Mouse (Mus musculus): ENCODE results near the gene Ppp1r14b. TPM values are rescaled to one million over a fixed set of nuclear protein-coding genes. Genes with fewer than 3 reads are reported as not detected.

Ppp1r14b gene
- total RNA-seq, 2 experiments from 2014 or later = 51.5 to 55.6 TPM

DNA sequence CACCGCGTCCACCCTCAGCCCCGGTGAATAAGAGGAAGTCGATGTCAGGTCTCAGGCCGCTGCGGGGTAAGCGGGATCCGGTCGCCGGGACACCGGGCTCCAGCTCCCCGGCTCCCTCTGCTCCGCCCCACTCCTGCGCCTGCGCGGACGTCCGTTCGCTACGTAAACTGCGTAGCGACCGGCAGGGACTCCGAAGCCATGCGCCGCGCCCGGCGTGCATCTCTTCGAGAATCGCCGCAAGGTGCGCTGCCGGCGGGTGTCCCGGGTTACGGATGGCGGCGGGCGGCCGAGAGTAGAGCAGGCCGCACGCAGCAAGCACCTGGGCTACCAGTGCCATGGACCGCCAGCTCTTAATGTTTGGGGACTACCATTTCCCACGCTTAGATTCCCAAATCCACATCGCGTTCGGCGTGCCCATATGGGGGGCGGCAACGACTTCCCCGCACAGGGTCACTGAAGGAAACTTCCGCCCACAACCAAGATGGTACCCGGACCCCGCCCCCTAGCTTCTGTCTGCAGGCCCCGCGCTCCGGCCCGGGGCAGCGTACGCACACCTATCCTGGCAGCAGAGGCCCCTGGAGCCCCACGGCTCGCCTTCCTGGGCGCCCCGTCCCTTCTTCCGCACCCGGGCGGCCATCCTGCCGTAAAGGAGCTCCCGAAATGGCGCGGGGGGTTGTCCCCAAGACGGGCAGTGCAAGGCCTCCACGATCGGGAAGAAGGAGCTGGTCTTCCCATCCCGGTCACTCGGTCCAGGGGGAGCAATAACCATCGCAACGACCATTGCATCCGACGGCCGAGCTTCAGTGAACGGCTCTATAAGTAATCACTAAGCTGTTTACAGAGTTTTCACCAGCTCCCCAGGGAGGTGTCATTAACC lies 33.2 kb upstream of the Ppp1r14b start, which contains the start of gene Bad:
Gene Bad, plus strand, starts transcription at position 490 of the 877 bp plus-strand sequence.
- intact Hi-C loops (cut with DNase I) = loop anchor here (1.0 to 10.0 kb wide), 2 partner anchors 20 to 697 kb away; partner anchors contain the start of genes Atg2a and Esrra
- DNase-seq (ENCODE audit: low spot score in 2 of 2) = peak; percentile 95 to 96

DNA sequence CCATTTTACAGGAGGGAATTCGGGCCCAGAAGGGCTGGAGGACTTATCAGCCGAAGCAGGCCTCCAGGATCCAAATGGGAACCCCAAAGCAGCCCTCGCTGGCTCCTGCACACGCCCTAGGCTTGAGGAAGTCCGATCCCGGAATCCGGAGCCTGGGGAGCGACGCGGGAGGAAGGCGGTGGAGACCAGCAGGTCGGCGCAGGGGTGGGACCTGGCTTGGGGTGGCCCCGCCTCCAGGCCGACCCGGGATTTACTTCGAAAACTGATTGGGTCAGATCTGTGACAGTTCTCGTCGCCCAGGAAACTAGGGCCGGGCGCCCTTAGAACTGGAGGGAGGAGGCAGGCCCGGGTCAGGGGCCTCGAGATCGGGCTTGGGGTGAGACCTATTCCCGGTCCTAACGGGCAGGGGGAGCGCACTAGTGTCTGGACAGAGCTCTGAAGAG lies 32.5 kb upstream of the Ppp1r14b start, which contains the start of gene Gpr137:
Gene Gpr137, minus strand, starts transcription at position 232 of the 443 bp plus-strand sequence.
- intact Hi-C loops (cut with DNase I) = loop anchor here (10.0 kb wide), 1 partner anchor 697 kb away; the partner anchor contains the start of gene Atg2a
- peak; percentile 91 to 92 for DNase-seq (ENCODE audit: low spot score in 2 of 2)

DNA sequence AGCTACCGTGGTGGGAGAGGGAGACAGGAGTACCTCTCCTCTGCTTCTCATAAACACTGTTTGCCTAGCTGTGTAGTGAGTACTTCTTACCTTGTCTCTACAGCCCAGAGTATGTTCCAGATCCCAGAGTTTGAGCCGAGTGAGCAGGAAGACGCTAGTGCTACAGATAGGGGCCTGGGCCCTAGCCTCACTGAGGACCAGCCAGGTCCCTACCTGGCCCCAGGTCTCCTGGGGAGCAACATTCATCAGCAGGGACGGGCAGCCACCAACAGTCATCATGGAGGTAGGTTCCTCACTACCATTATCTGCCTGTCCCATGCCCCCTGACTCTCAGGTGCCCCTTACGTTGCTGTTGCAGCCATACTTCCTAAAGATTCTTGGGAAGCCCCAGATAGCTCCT lies 32.0 kb upstream of the Ppp1r14b start:
- intact Hi-C loops (cut with DNase I) = loop anchor here (10.0 kb wide), 1 partner anchor 698 kb away; the partner anchor contains the start of gene Atg2a
- DNase-seq (ENCODE audit: low spot score in 2 of 2) = no peak

DNA sequence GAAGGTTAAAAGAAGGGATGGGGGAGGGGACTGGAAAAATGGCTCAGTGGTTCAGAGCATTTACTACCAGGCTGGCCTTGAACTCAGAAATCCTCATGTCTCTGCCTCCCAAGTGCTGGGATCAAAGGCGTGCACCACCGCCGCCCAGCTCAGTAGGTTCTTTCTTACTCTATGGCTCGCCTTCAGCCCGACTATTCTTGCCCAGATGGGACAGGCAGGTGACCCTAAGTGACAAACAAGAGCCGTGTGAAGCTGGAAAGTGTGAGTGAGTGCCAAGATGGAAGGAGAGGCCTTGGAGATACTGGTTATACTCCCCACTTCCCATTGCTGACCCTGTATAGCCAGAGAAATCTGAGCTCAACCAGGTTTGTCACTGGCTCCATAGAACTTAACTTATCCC lies 31.1 kb upstream of the Ppp1r14b start:
- intact Hi-C loops (cut with DNase I) = loop anchor here (10.0 kb wide), 1 partner anchor 699 kb away; the partner anchor contains the start of gene Atg2a
- DNase-seq (ENCODE audit: low spot score in 2 of 2) = no peak

DNA sequence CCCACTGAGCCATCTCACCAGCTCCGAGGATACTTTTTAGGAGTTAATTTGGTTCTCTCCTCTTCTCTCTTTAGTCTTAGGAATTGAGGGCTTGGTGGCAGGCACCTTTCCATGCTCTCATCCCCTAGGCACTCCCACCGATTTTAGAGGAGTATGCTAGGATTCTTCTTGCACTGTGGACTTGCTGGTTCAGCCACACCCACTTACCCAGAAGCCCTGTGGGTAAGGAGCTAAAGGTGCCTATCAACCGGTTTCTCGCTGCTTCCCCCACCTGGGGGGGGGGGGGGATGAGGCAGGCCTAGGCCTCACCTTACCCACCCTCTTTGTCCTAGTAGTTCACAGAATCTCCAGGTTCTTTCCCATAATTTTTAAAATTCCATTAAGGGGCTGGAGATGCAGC lies 27.0 kb upstream of the Ppp1r14b start:
- DNase-seq (ENCODE audit: low spot score in 2 of 2) = no peak
- intact Hi-C loops (cut with DNase I) = loop anchor here (10.0 kb wide), 1 partner anchor 703 kb away; the partner anchor contains the start of gene Atg2a

DNA sequence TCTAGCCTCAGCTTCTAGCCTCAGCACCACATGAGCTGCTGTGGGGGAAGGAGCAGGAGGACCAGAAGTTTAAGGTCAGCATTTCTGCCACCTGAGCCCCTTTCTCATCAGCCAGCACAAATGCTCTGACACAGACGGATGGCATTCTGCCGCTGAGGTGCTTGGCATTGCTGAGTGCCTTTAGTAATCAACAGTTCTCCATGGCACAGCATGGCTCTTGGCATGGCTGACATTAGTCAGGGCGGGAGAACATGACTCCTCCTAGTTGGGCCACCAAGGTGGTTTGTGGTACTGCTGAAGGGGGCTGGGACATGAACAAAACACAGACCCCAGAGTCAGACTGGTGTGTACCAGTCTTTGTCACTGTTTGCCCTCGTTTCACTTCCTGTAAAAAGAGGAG lies 26.6 kb upstream of the Ppp1r14b start:
- DNase-seq (ENCODE audit: low spot score in 2 of 2) = no peak
- intact Hi-C loops (cut with DNase I) = loop anchor here (10.0 kb wide), 1 partner anchor 703 kb away; the partner anchor contains the start of gene Atg2a

DNA sequence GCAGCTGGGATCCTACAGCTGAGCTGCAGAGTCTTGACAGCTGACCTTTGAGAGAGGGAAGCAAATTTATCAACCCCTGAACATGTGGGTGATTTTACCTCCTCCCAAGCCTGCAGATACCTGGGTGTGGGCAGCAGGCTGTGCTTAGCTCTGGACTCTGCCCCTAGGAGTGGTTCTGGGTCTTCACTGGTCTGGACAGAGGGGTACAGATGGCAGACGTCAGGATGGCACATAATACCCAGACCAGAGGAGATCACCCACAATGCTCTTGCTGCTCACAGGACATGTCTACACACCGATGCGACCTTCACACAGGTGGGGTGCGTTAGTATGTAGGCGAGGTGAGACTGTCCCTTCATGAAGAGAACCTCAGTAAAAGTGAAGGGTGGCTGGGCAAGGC lies 25.2 kb upstream of the Ppp1r14b start:
- no peak for DNase-seq (ENCODE audit: low spot score in 2 of 2)
- intact Hi-C loops (cut with DNase I) = loop anchor here (10.0 kb wide), 1 partner anchor 705 kb away; the partner anchor contains the start of gene Atg2a

DNA sequence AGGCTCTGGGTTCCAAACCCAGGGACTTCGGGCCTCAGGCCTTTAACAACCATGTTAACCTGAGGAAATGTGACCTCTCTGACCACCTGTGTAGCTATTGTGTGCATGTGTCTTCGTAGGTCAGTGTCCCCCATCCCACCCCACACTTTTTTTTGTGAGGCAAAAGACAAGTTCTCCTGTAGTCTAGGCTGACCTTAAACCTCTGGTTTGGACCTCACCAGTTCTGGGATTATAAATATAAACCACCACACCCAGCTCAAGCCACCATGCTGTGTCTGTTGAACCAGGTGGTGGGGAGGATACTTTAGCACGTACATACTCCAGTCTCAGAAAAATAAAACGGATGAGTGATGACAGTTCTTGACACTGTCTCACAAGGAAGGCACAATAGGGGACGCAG lies 24.8 kb upstream of the Ppp1r14b start:
- DNase-seq (ENCODE audit: low spot score in 2 of 2) = no peak
- intact Hi-C loops (cut with DNase I) = loop anchor here (2.0 to 10.0 kb wide), 2 partner anchors 23 to 705 kb away; partner anchors contain the start of gene Atg2a

DNA sequence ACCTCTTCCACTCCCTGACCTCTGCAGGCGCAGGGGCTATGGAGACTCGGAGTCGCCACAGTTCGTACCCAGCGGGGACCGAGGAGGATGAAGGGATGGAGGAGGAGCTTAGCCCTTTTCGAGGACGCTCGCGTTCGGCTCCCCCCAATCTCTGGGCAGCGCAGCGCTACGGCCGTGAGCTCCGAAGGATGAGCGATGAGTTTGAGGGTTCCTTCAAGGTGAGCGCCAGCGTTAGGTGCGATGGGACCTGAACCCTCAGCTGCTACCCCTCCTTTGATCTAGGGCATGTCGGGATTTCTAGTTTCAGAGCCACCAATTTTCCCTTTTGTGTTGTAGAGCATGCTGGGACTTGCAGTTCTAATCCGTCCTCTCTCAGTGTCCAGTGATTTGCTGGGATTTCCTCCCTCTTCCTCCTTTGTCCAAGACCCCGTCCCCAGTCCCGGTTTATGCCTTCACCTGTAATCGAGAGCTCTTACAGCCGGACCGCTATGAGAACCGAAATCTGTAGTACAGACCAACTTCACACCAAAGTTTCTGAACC lies 24.1 kb upstream of the Ppp1r14b start:
- DNase-seq (ENCODE audit: low spot score in 2 of 2) = peak; percentile 58 to 74
- intact Hi-C loops (cut with DNase I) = loop anchor here (2.0 kb wide), 1 partner anchor 22 kb away; no protein-coding TSS in a partner anchor

DNA sequence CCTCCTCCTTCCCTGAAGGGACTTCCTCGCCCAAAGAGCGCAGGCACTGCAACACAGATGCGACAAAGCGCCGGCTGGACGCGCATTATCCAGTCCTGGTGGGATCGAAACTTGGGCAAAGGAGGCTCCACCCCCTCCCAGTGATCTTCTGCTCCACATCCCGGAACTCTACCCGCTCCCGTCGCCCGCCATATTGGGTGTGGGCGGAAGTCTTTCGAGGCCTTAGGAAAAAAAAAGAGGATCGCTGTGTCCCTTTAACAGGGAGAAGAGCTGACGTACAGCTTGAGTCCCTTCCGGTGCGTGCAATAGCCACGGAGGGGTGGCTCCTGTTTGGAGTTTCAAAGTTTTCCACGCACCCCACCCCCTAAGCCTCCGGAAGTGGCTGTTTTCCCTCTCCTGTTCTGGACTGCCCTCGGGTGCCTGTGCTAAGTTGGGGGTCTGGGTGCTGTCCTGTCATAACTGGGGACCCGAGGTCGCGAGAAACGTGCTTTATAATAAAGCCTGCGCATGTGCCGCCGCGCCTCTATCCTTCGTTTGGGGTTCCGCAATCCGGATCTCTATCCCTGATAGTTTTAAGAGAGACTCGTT lies 23.3 kb upstream of the Ppp1r14b start:
- intact Hi-C loops (cut with DNase I) = loop anchor here (2.0 kb wide), 1 partner anchor 21 kb away; no protein-coding TSS in a partner anchor
- DNase-seq (ENCODE audit: low spot score in 2 of 2) = peak; percentile 92 to 94

DNA sequence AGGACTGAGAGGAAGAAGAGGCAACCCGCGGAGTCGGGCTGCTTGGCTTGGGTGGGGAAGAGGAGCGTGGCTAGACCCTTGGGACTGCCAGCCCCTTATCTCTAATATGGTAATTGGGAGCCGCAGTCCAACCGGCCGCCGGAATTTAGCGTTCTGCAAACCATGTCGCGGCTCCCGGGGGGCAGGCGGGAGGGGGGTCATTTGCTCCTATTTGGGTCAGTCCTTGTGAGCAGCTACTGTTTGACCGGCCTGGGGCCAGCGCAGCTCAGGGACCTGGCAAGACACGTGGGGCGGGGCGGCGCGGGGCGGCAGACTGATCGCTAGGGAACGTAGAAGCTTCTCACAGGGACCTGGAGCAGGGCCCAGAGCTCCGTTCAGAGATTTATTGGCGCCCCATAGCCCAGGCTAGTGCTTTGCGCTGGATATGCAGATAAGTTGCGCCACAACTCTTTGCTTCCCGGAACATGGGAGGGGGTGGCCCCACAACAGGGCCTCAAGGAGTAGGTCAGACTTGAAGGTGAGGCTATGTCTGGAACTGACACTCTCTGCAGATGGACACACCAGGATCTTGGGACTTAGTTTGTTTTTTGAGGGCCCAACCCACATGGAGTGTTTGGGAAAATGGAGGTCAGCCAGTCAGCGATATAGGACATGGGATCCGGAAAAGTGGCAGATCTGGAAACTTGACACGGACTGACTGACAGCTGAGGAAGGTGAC lies 22.6 kb upstream of the Ppp1r14b start:
- intact Hi-C loops (cut with DNase I) = loop anchor here (2.0 kb wide), 1 partner anchor 21 kb away; no protein-coding TSS in a partner anchor
- DNase-seq (ENCODE audit: low spot score in 2 of 2) = peak; percentile 65 to 73

DNA sequence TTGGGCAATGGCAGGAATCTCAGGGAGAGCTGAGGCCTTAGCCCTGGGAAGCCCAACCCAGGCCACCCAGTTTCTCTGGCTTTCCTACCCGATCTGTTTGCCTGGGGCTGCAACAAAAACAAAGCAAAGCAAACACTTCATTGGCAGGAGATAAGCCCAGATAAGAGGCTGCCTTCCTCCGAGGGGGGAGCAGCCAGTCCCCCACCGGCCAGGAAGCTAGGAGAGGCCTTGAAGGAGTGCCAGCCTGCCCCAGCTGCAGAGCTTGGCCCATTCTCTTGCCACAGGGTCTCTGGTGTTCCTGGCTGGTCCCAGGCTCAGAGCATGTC lies 22.1 kb upstream of the Ppp1r14b start:
- intact Hi-C loops (cut with DNase I) = no loop called here

DNA sequence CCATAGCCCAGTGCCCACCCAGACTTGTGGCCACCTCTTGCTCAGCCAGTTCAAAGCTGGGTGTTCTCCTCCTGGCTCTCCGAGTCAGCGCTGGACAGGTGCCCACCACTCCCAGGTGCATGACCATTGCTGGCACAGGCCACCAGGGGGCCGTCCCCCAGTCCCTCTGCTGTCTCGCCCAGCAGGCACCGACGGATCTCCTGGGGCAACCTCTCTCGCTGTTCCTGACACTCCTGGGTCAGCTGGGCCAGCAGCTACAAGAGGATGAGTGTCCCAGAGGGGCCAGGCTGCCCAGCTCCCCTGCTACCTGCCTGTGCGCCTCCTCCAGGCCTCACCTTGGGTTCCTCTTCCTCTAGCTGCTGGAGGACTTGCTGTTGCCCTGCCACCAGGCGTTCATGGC lies 20.7 kb upstream of the Ppp1r14b start:
- intact Hi-C loops (cut with DNase I) = no loop called here
- no peak for DNase-seq (ENCODE audit: low spot score in 2 of 2)

More for the DNA sequence above, 22.1 kb upstream of the Ppp1r14b start:
- DNase-seq (ENCODE audit: low spot score in 2 of 2) = no peak

DNA sequence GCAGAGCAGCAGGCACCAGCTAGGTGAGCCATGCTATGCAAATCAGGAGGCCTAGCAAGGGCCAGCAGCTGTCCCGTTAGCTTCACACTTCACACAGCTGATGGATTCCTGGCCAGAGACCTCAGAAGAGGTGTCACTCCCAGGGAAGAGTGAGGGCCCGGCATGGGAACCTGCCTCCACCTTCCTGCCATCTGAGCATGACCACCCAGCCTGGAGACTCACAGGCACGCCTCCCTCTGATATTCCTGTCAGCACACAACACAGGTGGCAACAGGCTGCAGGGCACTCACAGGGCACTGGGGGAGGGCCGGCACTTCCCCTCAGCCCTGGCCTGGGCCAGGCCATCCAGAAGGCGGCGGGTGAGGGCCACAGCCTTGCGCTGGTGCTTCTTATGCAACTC lies 19.3 kb upstream of the Ppp1r14b start:
- DNase-seq (ENCODE audit: low spot score in 2 of 2) = no peak
- intact Hi-C loops (cut with DNase I) = no loop called here

DNA sequence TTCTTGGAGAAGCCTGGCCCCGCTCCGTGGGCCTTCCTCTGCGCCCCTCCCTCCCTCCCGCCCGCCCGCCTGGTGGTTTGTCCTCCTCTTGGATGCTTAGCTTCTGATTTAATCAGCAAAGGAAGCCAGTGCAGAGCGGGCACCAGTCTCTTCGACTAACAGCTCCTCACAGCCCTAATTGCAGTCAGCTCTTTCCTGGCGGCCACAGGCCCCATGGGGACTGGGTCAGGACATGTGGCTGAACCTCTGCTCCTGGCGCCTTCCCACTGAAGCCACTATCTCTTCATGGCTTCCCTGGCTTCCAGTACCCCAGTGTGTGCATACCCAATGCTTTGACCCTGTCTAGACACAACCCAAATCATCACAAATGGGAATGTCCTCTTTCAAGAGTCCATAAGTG lies 18.3 kb upstream of the Ppp1r14b start:
- no peak for DNase-seq (ENCODE audit: low spot score in 2 of 2)
- intact Hi-C loops (cut with DNase I) = no loop called here

DNA sequence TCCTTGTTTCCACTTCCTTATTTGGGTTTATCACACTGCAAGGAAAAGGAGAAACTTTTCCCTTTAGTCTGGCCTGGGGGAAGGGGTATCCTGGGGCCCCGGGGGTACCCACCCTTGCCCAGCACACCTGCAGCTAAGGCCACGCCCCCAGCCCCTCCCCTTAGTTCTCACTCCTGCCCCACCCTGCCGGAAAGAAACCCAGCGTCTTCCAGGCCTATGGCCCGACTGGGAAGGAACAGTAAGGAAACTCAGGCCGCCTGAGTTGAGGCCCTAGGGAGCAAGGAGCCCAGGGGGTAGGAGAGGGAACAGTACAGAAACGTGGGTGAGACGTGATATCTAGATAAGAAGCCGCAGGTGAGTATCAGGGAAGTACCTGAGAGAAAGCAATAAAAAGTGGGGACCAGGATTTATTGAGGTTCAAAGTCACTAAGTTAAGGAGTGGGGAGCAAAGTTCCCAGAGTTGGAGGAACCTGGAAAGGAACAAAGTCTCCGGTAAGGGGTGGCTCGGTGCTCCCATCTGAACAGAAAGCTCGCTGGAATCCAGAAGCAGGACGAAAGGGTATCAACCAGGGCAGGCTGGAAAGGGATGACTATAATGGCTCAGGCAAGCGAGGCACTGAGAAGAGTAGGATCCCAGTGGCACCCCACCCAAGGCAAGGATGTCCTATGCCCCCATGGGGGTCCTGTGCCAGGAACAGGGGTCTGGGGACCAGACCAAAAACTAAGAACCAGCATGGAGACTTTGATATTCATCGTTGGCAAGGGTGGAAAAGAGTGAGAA lies 6.1 kb upstream of the Ppp1r14b start:
- intact Hi-C loops (cut with DNase I) = no loop called here
- DNase-seq (ENCODE audit: low spot score in 2 of 2) = no peak

DNA sequence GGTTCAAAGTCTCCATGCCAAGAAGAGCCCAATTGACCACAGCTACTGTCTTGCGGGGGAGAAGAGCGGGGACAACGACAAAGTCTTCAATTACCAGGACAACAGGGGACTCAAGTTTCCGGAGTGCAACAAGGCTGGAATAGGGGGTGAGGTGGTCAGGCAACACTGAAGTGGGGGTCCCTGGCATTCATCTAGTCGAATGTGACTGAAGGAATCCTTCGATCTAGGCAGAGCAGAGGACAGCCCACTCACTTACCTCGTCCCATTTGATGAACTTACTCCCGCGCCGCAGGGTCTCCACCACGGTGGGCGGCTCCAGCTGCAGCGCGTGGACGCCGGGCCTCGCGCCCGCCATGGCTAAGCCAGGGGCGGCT lies 5.5 kb upstream of the Ppp1r14b start:
- intact Hi-C loops (cut with DNase I) = no loop called here
- no peak for DNase-seq (ENCODE audit: low spot score in 2 of 2)

DNA sequence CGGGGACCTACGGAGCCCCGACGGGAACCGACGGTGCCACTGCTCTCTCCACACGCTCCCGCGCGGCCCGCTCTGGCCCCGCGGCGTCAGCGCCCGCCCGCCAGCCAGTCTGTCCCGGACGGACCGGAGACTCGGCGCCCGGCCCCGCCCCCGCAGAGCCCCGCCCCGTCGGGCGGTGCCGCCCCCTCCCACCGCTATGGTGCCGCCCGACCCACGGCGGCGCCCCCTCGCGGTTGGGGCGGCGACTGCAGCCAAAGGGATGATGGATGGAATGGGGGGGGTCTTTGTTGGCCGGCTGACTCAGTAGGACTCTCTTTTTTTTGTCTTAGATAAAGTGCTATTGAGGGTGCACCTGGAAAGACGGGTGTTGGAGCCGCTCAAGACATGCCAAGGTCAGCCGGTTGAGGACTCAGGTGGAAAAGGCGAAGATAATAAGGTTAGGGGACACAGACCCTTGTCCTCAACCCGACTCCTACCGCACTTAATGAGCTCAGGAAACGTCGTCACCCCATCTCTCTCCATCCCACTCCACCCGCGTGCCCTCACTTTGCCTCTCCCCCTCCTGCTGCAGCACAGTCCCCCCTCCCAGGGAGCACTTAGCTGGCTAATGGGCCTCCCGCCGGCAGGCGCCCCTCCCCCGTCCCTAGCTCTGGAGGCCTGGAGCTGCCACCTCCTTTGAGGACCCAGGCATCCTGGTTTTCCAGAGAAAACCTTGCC lies 4.9 kb upstream of the Ppp1r14b start:
- intact Hi-C loops (cut with DNase I) = no loop called here
- DNase-seq (ENCODE audit: low spot score in 2 of 2) = peak in 1 of 2 experiments; percentile 30

Data from left cerebral cortex, postnatal 36 days (tissue).